Mouse (Mus musculus): ENCODE data around the gene Rab11fip4.

GRCm38 (mm10) chr11:79566947-79567346 lies 24.1 kb upstream of the Rab11fip4 start:
- no peak for TF ChIP-seq GATA1 (IDR thresholded peaks at IDR 0.05; ENCODE audit: low read length)
- no peak for TF ChIP-seq TAL1 (IDR thresholded peaks at IDR 0.05; ENCODE audit: low read length)
